Mouse (Mus musculus): ENCODE data around the gene Hnrnpa0.

GRCm38 (mm10) chr13:58147760-58148159, 19.4 kb upstream of the Hnrnpa0 start:
- TF ChIP-seq POLR2AphosphoS2 (IDR thresholded peaks at IDR 0.05; ENCODE audit: low read length) (no peak), USF2 (IDR thresholded peaks at IDR 0.05; ENCODE audit: borderline replicate concordance in 1 of 2, insufficient read depth in 1 of 2, low read depth in 1 of 2, low read length in 2 of 2) (no peak), USF1 (IDR thresholded peaks at IDR 0.05; ENCODE audit: low read depth, low read length) (no peak), MXI1 (IDR thresholded peaks at IDR 0.05; ENCODE audit: low read depth, low read length) (no peak), EP300 (IDR thresholded peaks at IDR 0.05; ENCODE audit: low read depth in 1 of 2, low read length in 2 of 2) (no peak), POLR2AphosphoS5 (IDR thresholded peaks at IDR 0.05; ENCODE audit: borderline replicate concordance, low read depth, low read length) (no peak), CTCF (IDR thresholded peaks at IDR 0.05 in 2 of 3, conservative IDR thresholded peaks at IDR 0.05 in 1 of 3; ENCODE audit: control insufficient read depth in 1 of 3, insufficient read depth in 1 of 3, low read depth in 2 of 3, low read length in 3 of 3, poor library complexity in 1 of 3, severe bottlenecking in 1 of 3) (no peak), ZNF384 (IDR thresholded peaks at IDR 0.05; ENCODE audit: low read depth, low read length) (no peak)

All from MEL (cell line).